Mouse (Mus musculus) lung, embryonic 16.5 days (tissue): ENCODE data around the gene Myod1. TPM values are rescaled to one million over a fixed set of nuclear protein-coding genes. Genes with fewer than 3 reads are reported as not detected.

Experiments used
- ATAC-seq: fragments of 200-750 bp; cut with Nextera tagmentation; 2 replicates; pipeline ENCODE4 v1.8.0; 2017; ENCODE audit warnings: low read depth, mild to moderate bottlenecking, moderate library complexity
- H3K27ac ChIP-seq: fragments of 300-500 bp; sonication (generic); 2 replicates; pipeline ENCODE4 v1.5.1; 2014; ENCODE audit warnings: mild to moderate bottlenecking, control low read depth, low read length
- H3K27me3 ChIP-seq: fragments of 300-500 bp; sonication (generic); 2 replicates; pipeline ENCODE4 v1.6.1; 2014; ENCODE audit warnings: low read depth, low read length, mixed read lengths; ENCODE audit not compliant: control insufficient read depth, insufficient read depth
- H3K36me3 ChIP-seq: fragments of 300-500 bp; sonication (generic); 2 replicates; pipeline ENCODE4 v1.6.1; 2014; ENCODE audit warnings: low read length; ENCODE audit not compliant: control insufficient read depth, insufficient read depth
- H3K4me1 ChIP-seq: fragments of 300-500 bp; sonication (generic); replicated peaks from 2 replicates; pipeline ENCODE4 v1.6.1; 2014; ENCODE audit warnings: low read length, mixed read lengths; ENCODE audit not compliant: control insufficient read depth, insufficient read depth
- H3K4me2 ChIP-seq: fragments of 300-500 bp; sonication (generic); 2 replicates; pipeline ENCODE4 v1.6.1; 2014; ENCODE audit warnings: low read depth, low read length, control low read depth
- H3K4me3 ChIP-seq: fragments of 300-500 bp; sonication (generic); 2 replicates; pipeline ENCODE4 v1.5.1; 2014; ENCODE audit warnings: mild to moderate bottlenecking, low read length, control low read depth
- H3K9ac ChIP-seq: fragments of 300-500 bp; sonication (generic); 2 replicates; pipeline ENCODE4 v1.6.1; 2014; ENCODE audit warnings: low read length, control low read depth
- H3K9me3 ChIP-seq: fragments of 300-500 bp; sonication (generic); 2 replicates; pipeline ENCODE4 v1.6.1; 2016; ENCODE audit warnings: low read length; ENCODE audit not compliant: control insufficient read depth
- WGBS: fragments of 180-500 bp; shearing (Covaris S2); extraction: QIAGEN DNeasy Blood & Tissue Kit; methylation state at CpG from one replicate; pipeline ENCODE4 v1.1.7; 2014; 5-methylcytosine and 5-hydroxymethylcytosine counted together
- polyA plus RNA-seq: library from polyadenylated mRNA; unstranded; fragments of >200 nt; fragmentation: Nextera tagmentation; extraction: Ambion mirVana; gene quantifications from 2 replicates; pipeline ENCODE4 v1.2.1, GENCODE M21; 2015

Gene Myod1
- polyA plus RNA-seq, 1 experiment from 2014 or later, result 0.65 TPM

GRCm38 (mm10) chr7:46352748-46353147 lies 23.5 kb upstream of the Myod1 start:
- H3K27me3 ChIP-seq, result peaks cover 28% of the 10 kb centered on the region

GRCm38 (mm10) chr7:46353216-46353615 lies 23.1 kb upstream of the Myod1 start:
- H3K36me3 ChIP-seq, result no peaks in the 10 kb centered on the region
- H3K4me2 ChIP-seq, result no peak overlapping the region
- no peaks in the 10 kb centered on the region for H3K4me1 ChIP-seq
- 54% methylated on average over 8 of the region's 8 CpGs for WGBS
- no peak overlapping the region for H3K27ac ChIP-seq
- no peaks in the 10 kb centered on the region for H3K9me3 ChIP-seq
- ATAC-seq, result no peak
- H3K9ac ChIP-seq, result no peak overlapping the region
- H3K27me3 ChIP-seq, result peaks cover 28% of the 10 kb centered on the region
- no peak overlapping the region for H3K4me3 ChIP-seq

More at GRCm38 (mm10) chr7:46352748-46353147, 23.5 kb upstream of the Myod1 start:
- no peak overlapping the region for H3K9ac ChIP-seq
- H3K4me1 ChIP-seq, result no peaks in the 10 kb centered on the region
- no peaks in the 10 kb centered on the region for H3K36me3 ChIP-seq
- ATAC-seq, result no peak
- H3K27ac ChIP-seq, result no peak overlapping the region
- H3K9me3 ChIP-seq, result no peaks in the 10 kb centered on the region
- WGBS, result 60% methylated on average over 2 of the region's 2 CpGs
- no peak overlapping the region for H3K4me3 ChIP-seq
- H3K4me2 ChIP-seq, result no peak overlapping the region

GRCm38 (mm10) chr7:46353875-46354274 lies 22.4 kb upstream of the Myod1 start:
- Histone ChIP-seq H3K36me3 (no peaks in the 10 kb centered on the region), H3K4me1 (no peaks in the 10 kb centered on the region), H3K4me2 (no peak overlapping the region), H3K4me3 (no peak overlapping the region), H3K9me3 (no peaks in the 10 kb centered on the region), H3K9ac (no peak overlapping the region), H3K27me3 (peaks cover 21% of the 10 kb centered on the region), H3K27ac (no peak overlapping the region)
- ATAC-seq, result no peak
- WGBS, result 13% methylated on average over 4 of the region's 4 CpGs

GRCm38 (mm10) chr7:46361776-46362175 lies 14.5 kb upstream of the Myod1 start:
- no peak overlapping the region for H3K4me3 ChIP-seq
- no peaks in the 10 kb centered on the region for H3K4me1 ChIP-seq
- H3K27ac ChIP-seq, result no peak overlapping the region
- H3K4me2 ChIP-seq, result no peak overlapping the region
- no peak overlapping the region for H3K9ac ChIP-seq
- no peaks in the 10 kb centered on the region for H3K9me3 ChIP-seq
- ATAC-seq, result no peak
- H3K36me3 ChIP-seq, result no peaks in the 10 kb centered on the region
- H3K27me3 ChIP-seq, result no peaks in the 10 kb centered on the region

- Histone ChIP-seq H3K4me2 (no peak overlapping the region), H3K4me3 (no peak overlapping the region), H3K4me1 (no peaks in the 10 kb centered on the region), H3K9me3 (no peaks in the 10 kb centered on the region), H3K27me3 (no peaks in the 10 kb centered on the region), H3K27ac (no peak overlapping the region), H3K36me3 (no peaks in the 10 kb centered on the region), H3K9ac (no peak overlapping the region)
- no peak for ATAC-seq
- 29% methylated on average over 5 of the region's 5 CpGs for WGBS
Measured at GRCm38 (mm10) chr7:46364154-46364553, 12.1 kb upstream of the Myod1 start.

GRCm38 (mm10) chr7:46365810-46366209 lies 10.5 kb upstream of the Myod1 start:
- Histone ChIP-seq H3K36me3 (no peaks in the 10 kb centered on the region), H3K27me3 (no peaks in the 10 kb centered on the region), H3K4me1 (no peaks in the 10 kb centered on the region), H3K9ac (no peak overlapping the region), H3K4me3 (no peak overlapping the region), H3K4me2 (no peak overlapping the region), H3K9me3 (no peaks in the 10 kb centered on the region), H3K27ac (no peak overlapping the region)
- no peak for ATAC-seq
- 88% methylated on average over 1 of the region's 1 CpGs for WGBS

GRCm38 (mm10) chr7:46371104-46371503 lies 5.2 kb upstream of the Myod1 start:
- Histone ChIP-seq H3K4me2 (no peak overlapping the region), H3K9ac (no peak overlapping the region), H3K27ac (no peak overlapping the region), H3K36me3 (no peaks in the 10 kb centered on the region), H3K27me3 (peaks cover 20% of the 10 kb centered on the region), H3K4me1 (no peaks in the 10 kb centered on the region), H3K4me3 (no peak overlapping the region), H3K9me3 (no peaks in the 10 kb centered on the region)
- 66% methylated on average over 4 of the region's 4 CpGs for WGBS
- no peak for ATAC-seq

- no peak overlapping the region for H3K4me2 ChIP-seq
- WGBS, result 1% methylated on average over 28 of the region's 33 CpGs
- no peaks in the 10 kb centered on the region for H3K9me3 ChIP-seq
- H3K9ac ChIP-seq, result no peak overlapping the region
- no peak; the same call in 1 of the 2 replicates for ATAC-seq
- no peaks in the 10 kb centered on the region for H3K4me1 ChIP-seq
- H3K27ac ChIP-seq, result no peak overlapping the region
- no peaks in the 10 kb centered on the region for H3K36me3 ChIP-seq
- peaks cover 58% of the 10 kb centered on the region for H3K27me3 ChIP-seq
- H3K4me3 ChIP-seq, result no peak overlapping the region
Measured at GRCm38 (mm10) chr7:46377008-46377346, 703 bp downstream of the Myod1 start.

GRCm38 (mm10) chr7:46378123-46378522 lies 1.8 kb downstream of the Myod1 start:
- Histone ChIP-seq H3K9ac (no peak overlapping the region), H3K27ac (no peak overlapping the region), H3K4me1 (no peaks in the 10 kb centered on the region), H3K4me2 (no peak overlapping the region), H3K27me3 (peaks cover 58% of the 10 kb centered on the region), H3K4me3 (no peak overlapping the region), H3K9me3 (no peaks in the 10 kb centered on the region), H3K36me3 (no peaks in the 10 kb centered on the region)
- WGBS, result 3% methylated on average over 22 of the region's 22 CpGs
- ATAC-seq, result no peak

- H3K27me3 ChIP-seq, result peaks cover 58% of the 10 kb centered on the region
- no peak overlapping the region for H3K4me3 ChIP-seq
- ATAC-seq, result no peak
- no peaks in the 10 kb centered on the region for H3K36me3 ChIP-seq
- no peak overlapping the region for H3K9ac ChIP-seq
- no peak overlapping the region for H3K27ac ChIP-seq
- H3K4me2 ChIP-seq, result no peak overlapping the region
- H3K9me3 ChIP-seq, result no peaks in the 10 kb centered on the region
- no peaks in the 10 kb centered on the region for H3K4me1 ChIP-seq
- WGBS, result 6% methylated on average over 16 of the region's 16 CpGs
Measured at GRCm38 (mm10) chr7:46378983-46379382, 2.7 kb downstream of the Myod1 start.
